Mouse (Mus musculus): ENCODE results near the gene Cdk2ap1.

DNA sequence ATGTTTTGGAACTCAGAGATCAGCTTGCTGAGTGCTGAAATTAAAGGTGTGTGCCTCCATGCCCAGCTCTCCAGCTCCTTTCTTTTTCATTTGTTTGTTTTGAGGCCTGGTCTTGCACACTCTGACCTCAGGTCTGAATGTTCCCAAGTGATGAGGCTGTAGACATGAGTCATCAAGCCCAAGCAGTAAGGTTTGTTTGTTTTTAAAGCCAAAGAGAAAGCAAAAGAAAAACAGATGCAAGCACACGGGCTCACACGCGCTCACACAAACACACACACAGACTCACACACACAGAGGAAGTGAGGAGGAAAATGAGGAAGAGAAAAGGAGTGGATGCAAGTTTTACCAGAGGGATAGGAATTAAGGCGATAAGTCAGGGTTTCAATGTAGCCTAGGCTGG, 14.3 kb upstream of the Cdk2ap1 start:
- TF ChIP-seq POLR2A (IDR thresholded peaks at IDR 0.05; ENCODE audit: low read depth, low read length) (no peak), CTCF (conservative IDR thresholded peaks at IDR 0.05; ENCODE audit: insufficient read depth, insufficient read length, low read depth, low read length) (no peak)
